Mouse (Mus musculus): ENCODE results near the gene Zan. TPM values are rescaled to one million over a fixed set of nuclear protein-coding genes. Genes with fewer than 3 reads are reported as not detected.
"Not testable (repeated sequence)": the region's sequence is repeated elsewhere in the genome, so short reads cannot be mapped to it uniquely, and the experiment has no call there.

The Zan gene
- total RNA-seq, 2 experiments from 2014 or later: 0.21 to 0.57 TPM

DNA sequence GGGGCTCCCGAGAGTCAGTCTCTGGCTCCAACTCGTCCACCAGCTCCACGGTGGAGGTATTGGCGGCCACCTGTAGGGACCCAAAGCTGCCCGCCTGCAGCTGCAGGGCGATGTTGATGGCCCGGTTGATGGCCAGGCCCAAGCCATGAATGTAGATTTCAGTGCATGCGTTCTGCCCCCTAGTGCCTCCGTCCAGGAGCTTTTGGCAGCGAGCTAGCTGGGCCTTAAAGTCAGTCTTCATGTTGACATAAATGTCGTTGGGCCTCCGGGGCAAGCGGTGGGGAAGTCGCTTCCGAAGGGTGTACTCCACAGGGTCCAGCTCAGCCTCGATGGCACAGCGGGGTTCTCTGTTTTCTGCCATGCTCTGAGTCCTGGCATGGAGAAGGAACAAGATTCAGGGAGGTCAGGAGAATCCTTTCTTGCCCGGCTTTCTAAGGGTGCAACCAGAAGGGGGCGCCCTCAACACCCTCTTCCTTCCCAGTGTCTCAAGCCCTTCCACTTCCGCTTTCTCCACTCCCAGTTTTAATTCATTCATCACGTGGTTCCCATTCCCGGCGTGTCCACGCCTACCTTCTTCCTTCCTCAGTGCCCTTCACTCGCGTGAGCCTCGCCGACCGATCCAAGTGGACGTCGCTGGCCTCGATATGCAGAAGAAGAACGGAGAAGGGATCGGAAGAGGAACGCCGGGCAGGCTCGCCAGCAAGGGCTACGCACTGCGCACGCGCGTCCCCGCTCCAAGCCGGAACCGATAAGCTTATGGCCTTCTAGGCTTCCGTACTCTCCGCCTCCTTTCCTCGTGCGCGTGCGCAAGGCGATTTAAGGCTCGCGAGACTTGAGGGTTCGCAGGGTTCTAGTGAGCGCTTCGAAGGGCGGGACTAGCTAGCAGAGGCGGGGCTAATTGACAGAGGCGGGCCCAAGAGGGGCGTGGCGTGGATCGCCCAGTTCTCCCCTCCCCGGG, 25.1 kb upstream of the Zan start, which contains the start of gene Pop7:
Pop7 (minus strand) TSS at position 810 of the 958 bp plus-strand sequence.
- DNase-seq (ENCODE audit: low spot score in 2 of 2): peak; percentile 100

DNA sequence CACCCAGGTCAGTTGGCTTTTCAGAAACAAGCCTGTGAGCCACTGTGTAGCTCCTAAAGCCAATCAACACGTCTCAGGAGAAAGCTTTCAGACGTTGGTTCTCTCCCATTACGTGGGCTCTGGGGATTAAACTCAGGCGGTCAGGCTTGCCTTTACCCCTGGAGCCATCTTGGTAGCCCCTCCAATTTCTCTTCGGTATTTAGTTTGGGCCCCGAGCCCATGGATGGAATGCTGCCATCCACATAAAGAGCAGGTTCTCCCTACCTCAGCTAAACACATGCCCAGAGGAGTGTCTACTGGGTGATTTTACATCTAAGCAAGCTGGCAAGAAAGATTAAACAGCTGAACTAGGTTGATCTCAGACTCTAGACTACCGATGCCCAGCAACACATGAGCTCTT, 23.3 kb upstream of the Zan start:
- no peak for DNase-seq (ENCODE audit: low spot score in 2 of 2)

DNA sequence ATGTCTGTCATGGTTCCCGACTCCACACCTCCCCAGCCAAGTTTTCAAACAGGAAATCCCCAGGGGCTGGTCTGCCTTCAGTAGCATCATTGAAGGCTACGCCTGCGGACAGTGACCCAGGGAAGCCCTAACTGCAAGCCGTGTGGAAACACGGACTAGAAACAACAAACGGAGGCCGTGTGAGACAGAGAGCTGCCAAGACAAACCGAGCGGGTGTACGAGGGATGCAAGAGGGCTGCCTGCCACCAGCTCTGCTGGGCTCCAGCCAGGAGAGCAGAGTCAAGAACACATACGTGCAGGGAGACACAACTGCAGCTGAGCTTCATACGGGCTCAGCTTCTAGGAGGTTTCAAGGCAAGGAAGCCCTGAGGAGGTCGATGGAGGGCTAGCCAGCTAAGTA, 17.0 kb upstream of the Zan start:
- DNase-seq (ENCODE audit: low spot score in 2 of 2): no peak

DNA sequence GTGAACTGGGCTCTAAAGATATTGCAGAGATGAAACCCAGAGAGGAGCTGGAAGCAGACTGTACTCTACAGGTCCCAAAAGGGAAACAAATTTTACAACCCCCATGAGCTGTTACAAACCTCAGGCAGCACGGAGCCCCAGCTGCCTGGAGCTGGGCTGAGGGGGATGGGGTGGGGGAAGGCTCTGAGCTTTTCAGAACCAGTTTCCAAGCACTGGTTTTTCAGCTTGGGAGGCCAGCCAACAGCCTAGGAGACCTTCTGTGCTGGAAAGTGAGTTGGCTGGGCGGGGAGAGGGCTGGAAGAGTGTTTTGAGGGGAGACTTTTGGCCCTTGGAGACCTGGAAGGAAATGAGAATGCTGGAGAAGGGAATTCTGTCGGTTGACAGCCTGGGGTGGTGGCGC, 14.7 kb upstream of the Zan start:
- peak; percentile 48 to 64 for DNase-seq (ENCODE audit: low spot score in 2 of 2)

DNA sequence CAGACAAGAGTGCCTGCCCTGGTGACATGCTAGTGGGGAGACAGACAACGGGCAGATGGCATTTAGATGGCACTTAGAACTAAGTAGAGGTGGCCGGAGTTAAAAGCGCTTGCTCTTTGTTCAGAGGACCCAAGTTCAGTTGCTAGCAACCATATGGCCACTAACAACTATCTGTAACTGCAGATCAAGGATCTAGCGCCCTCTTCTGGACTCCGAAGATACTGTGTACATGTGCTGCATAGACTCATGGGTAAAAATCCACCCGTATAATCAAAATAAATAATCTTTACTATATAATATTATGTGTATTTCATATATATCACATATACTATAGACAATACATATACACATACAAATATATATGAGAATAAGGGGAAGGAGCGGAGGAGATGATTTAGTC, 10.8 kb upstream of the Zan start:
- no peak for DNase-seq (ENCODE audit: low spot score in 2 of 2)

DNA sequence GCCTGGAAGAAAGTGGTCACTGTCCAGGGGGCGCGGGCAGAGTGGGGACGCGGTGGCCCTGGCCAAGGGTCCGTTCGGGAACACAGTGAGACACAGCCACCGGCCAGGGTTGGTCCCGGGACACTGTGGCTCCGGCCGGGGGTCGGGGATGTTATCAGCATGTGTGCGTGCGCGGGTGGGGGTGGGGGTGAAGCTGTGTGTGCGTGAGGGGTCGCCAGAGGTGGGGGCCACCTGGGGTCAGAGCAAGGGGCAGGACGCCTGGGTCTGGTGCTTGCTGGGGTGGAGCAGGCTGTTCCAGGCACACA, 8.9 kb upstream of the Zan start:
- DNase-seq (ENCODE audit: low spot score in 2 of 2): no peak

DNA sequence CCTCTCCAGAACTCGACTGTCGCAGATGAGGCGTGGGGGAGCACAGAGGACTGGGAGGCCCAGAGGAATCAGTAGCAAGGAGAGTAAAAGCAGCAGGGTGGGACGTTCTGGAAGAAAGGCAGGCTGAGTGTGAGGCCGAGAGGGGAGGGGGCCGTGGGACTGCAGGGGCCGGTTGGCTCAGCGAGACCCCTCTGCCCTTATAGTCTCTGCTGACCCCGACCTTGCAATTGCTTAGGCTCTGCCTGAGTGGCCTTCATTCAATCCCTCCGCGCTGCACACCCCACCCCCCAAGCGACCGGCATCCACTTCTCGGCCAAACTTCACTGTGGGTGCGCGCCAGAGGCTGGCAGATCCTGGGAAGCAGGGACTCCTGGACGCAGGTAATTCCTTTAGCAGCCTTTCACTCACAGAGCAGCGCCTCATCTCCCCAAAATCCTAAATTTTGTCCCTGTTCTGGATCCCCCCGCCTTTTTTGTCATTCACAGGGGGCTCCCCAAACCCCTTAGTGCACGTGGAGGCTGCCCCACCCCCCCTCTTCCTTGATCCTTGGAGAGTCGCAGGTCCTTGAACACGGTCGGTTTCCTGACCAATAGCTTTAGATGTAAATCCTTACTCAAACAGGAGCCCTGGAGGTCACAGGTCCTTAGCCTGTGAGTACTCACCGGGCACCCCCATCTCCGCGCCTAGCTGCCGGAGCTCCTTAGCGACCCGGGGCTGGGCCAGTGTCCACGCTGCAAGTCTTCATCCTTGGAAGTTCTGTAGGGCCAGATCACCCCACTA, 8.4 kb upstream of the Zan start:
- DNase-seq (ENCODE audit: low spot score in 2 of 2): no peak

DNA sequence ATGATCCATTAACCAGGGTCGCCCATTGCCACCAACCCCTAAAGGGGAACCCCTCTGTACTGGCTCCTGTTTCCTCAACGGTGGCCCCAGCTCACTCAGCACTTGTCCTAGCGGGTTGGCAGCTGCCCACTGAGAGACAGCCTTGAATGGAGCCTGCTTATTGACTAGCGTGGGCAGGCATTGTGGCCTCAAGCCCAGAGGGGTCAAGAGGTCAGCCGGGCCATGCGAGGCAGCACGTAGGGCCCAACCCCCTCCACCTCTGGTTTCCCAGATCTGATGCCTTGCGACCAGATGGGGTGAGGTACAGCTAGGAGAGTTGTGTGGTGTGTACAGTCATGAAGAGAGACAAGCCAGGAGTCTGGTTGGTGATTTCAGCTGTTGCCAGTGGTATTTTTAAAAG, 5.0 kb upstream of the Zan start:
- no peak for DNase-seq (ENCODE audit: low spot score in 2 of 2)

DNA sequence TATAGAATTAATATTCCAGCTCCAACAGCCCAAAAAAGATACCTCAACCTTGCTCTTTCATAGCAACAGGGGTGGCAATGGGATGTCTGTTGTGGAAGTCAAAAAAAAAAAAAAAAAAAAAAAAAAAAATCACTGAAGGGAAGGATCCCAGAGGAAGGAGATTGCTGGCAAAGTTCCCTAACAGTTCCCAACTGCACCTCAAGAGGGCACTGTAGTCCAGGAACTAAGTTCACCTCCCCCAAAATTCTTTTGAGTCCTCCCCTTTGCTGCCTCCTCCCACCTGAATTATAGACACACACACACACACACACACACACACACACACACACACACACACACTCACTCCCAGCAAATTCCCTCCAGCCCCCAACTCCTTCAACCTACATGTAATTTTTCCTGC, 4.3 kb upstream of the Zan start:
- DNase-seq (ENCODE audit: low spot score in 2 of 2): peak; percentile 83 to 84

DNA sequence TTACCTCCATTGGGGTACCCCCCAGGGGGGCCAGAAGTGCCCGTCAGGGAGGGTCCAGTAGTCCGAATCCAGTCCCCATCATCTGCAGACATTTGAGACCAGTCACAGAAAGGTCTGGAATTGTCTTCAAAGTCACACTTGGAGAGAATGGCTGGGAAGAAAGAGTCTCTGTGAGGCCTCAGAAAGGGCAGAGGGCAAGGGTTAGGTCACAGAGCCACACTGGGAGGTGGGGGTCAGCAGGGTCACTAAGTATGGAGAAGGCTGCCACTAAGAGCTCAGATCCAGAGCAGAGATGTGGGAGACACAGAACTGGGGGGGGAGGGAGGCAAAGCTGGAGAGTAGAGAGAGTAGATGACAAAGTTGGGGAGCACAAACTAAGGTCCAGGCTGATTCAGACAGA, 2.5 kb downstream of the Zan start:
- no peak for DNase-seq (ENCODE audit: low spot score in 2 of 2)

DNA sequence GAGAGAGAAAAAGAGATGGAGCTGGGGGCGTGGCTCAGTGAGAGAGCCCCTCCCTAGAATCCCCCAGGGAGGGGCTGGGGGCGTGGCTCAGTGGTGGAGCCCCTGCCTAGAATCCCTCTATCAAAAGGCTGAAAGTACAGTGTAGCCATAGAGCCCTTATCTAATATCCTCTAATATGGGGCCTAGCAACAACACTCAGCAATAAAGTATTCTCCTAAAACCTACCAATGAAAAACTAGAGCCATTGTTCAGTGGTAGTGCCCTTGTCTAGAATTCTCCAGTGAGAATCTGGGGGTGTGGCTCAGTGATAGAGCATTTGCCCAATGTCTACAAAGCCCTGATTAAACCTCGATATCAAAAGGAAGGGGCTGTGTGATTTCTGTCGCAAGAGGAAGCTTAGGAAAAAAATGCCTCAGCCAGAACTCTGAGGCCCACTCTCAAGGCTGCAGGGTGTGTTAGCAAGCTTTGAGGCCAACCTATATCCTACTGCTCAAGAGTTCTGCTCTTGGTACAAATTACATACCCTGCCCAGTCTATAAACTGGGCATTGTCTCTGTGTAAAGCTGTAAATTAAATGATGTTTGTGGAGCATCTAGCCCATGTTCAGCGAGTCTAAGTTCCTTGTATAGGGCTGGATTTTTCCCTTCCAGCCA, 4.5 kb downstream of the Zan start:
- no peak for DNase-seq (ENCODE audit: low spot score in 2 of 2)

DNA sequence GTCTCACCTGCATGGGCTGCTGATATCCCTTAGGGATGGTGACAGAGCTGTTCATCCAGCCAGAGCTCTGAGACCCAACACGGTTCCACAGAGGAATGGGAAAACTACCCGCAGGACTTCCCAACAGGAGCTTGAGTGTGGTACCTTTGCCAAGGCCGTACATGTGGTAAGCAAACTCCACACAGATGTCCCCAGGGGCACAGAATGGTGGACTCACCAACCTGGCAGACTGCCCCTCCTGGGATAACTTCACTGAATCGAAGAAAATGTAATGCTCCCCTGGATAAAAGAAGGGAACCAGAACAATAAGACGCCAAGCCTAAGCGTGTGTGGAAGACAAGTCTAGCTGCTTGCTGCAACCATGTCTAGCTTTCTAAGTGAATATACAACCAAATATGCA, 9.9 kb downstream of the Zan start:
- no peak for DNase-seq (ENCODE audit: low spot score in 2 of 2)

DNA sequence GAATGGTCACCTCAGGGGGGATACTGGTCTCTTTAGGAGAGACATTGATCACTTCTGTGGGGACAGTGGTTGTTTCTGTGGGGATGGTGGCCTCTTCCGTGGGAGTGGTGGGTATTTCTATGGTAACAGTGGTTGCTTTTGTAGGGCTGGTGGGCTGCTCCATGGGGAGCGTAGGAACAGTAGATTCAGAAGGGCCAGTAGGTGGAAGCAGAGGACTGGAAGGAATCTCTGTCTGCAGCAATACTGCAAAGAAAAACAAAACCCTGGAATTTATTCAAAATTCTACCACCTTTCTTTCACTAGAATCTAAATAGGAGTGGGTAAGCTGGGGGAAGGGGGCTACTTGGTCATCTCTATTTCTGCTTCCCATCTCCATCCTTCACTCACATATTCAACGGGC, 11.8 kb downstream of the Zan start:
- DNase-seq (ENCODE audit: low spot score in 2 of 2): peak; percentile 21 to 39

DNA sequence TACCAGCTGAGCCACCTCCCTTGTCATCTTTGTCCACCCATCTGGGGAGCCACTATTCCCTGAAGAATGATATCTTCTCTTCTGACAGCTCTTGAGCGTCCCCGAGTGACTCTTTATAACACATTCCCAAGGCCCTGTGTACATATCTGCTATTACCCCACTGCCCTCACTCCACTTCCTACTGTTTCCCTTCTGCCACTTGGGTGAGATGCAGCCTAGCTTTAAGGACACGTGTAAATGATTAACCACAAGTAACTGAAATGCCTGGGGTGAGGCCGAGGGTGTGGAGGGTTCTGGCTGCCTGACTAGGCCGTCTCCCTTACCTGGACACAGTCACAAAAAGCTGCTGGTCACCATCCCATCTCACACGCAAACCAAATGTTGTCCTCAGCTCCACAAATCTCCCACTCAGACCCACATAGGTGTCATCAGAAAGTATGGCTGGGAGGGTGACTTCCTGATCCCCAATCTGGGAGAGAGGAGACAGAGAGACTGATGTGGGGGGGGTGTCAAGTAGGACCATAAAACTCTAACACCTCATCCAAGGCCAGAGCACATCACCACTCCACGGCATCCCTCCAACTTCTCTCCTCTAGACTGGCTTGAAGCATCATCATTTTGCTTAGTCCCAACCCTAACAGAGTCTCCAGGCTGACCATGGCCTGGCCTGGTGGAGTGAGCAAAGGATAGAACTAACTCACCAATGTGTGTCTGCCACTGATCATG, 20.8 kb downstream of the Zan start:
- no peak for DNase-seq (ENCODE audit: low spot score in 2 of 2)

DNA sequence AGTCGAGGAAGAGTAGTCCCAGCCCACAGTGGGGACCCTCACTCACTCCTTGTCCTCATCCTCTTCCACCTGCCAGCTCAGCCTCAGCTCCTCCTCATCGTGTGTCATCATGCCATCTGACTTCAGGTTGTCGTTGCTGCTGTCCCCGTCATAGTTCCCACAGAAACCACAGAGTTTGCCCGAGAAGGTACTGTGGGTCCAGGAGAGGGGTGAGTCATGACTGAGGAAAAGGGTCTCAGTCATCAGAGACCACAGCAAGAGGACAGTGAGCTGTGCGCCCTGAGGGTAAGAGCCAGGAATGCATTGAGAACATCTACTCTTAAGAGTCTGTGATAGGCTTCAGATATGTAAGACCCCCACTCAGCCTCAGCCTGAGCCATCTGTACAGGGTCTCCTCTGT, 21.7 kb downstream of the Zan start:
- DNase-seq (ENCODE audit: low spot score in 2 of 2): no peak

DNA sequence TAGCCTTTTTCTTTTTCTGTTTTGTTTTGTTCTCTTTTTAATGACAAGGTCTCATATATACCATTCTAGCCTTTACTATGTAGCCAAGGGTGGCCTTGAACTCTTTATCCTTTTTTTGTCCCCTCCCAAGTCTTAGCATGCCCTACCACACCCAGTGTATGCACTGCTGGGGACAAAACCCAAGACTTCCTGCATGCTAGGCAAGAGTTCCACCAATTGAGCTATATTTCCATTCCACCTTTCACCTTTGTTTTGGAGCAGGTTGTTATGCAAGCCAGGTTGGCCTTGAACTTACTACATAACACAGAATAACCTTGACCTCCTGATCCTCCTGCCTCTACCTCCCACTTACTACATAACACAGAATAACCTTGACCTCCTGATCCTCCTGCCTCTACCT, 31.3 kb downstream of the Zan start:
- DNase-seq (ENCODE audit: low spot score in 2 of 2): no peak

DNA sequence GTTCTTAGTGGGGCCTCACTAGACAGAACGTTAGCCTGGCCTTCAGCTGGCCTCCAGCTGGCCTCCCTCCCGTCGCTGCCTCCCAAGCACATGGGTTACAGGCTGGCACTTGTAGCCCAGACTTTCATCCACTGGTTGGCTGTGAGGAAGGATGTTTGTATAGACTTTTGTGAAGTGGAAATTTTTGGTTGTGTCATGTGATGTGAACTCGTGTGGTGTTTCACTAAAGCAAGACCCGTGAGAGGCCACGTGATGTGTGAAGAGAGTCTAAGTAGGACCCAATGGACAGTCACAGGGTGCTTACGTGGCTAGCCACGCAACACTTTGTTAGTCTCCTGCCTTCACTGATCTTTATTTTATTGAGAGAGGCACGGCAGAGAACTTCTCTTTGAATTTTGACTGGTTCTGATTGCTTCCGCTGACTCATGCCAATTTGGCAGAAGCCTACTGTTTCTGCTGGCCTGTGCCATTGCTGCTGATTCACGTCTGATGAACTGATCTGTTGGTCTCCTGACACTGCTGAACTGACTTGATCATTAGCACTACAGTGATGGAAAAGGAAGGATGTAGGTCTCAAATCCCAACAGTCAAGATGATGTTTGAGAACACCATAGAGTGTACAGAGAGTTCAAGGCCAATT, 36.5 kb downstream of the Zan start:
- DNase-seq (ENCODE audit: low spot score in 2 of 2): no peak

DNA sequence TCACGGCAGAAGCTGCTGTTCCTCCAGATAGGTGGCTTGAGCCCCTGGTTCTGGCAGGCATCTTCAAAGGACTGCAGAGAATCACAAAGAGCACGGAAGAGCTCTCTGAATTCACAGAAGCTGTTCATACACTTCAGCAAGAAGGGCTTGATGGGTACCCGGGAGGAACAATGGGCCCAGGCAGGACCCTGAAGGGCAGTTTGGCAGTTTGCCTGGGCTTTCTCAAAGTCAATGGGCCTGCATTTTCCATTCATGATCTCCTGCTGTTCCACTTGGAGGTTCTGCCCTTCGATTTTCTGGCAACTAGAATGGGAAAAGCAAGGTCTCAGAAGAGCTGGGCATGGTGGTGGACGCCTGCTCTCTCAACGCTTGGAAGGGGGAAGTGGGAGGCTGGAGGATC, 43.0 kb downstream of the Zan start:
- no peak for DNase-seq (ENCODE audit: low spot score in 2 of 2)

DNA sequence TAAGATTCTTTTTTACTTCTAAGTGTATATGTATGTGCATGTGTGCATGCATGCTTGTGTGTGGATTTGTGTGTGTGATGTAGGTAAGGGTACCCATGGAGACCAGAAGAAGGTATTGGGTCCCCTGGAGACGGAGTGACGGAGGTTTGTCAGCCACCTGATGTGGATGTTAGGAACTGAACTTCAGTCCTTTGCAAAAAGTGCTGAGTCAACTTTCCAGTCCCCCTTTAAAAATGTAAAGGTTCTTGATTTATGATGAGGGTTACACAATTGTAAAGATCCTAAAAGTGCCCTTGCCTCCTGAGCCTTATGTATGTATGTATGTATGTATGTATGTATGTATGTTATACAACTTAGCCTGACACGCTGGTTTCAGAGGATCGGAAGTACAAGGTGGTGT, 46.5 kb downstream of the Zan start:
- not testable (repeated sequence) for DNase-seq (ENCODE audit: low spot score in 2 of 2)

DNA sequence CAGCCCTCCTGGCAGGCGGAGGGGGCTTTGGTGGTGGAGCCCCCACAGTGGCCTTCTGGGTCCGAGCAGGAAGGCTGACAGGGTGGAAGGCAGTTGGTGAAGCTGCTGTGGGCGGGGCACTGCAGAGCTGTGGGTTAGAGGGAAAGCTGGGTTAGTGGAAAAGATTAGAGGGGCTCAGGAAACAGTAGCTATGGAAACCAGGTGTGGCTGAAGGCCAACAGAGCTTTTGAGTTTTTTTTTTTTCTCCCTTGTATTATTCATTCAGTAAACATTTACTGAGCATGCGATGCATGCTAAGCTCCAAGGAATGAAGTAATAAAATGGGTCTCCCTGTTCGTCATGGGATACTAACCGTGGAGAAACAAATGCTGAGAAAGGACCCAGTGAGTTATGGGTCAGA, 51.2 kb downstream of the Zan start:
- DNase-seq (ENCODE audit: low spot score in 2 of 2): no peak

DNA sequence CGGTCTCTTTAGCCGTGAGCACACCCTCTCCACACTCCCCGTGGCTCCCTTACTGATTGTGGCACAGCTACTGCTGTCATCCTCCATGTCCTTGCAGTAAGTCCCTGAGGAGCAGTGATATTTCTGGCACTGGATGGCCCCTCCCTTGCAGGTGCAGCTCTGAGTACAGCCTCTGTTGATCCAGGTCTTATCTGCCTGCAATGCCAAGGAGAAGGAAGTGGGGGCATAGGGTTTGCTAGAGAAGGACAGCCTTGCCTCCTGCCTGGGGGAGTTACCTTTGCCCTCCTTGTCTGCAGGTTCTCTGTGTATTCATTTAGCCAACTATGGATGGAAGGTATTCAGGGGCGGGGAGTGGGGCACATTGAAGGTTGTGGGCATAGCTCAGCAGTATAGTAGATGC, 57.0 kb downstream of the Zan start:
- DNase-seq (ENCODE audit: low spot score in 2 of 2): no peak

Data from layer of hippocampus, postnatal 14 days (tissue).